Comparison of ENCODE assay signal across 10 mouse cellular contexts in the genomic region with DNA sequence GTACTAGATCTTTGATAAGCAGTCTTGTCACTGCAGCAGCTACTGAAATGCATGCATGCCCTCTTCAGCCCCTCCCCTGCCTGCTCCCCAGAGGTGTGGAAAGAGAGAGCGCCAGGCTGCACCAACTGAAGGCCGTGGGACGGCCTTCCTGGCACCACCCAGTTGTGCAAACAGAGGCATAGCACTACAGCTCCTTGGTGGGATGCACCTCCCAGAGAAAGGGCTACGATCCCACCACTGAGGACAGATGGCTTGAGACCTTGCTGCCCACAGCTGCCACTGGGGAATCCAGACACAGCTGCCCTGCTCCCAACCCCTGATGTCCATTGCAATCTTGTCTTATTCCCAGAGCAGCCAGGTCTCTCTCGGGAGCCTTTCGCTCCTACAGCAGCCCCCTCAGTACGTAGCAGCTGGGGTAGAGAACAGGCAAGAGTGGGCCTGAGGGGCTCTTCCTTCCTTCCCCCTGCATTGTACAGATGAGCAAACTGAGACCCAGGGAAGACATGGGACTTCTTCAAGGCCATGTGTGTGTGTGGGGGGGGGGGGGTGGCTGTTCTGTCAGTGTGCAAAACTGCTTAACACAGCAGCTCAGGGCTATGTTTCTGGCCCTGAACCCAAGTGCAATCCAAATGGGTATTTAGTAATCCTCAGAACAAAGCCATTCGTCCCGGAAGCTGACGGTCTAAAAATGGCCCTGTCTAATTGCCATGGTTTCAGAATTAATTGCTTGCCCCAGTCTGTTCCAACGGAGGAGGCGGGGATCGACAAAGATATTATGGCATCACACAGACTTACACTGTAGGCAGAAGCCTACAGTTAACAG. TPM values are rescaled to one million over a fixed set of nuclear protein-coding genes. Genes with fewer than 3 reads are reported as not detected.
DNase-seq lines count a peak whose midpoint lies in the region; ATAC-seq and TF ChIP-seq lines count a peak whose summit lies in the region.
"Had no signal": no experiment of that assay in that cellular context is flagged by ENCODE, and none has a peak within 500 bp of the region (broad histone marks: within the 10 kb centered on the region; RNA-seq: fewer than 3 reads in every experiment).

No protein-coding gene starts in this region.

- no peak for DNase-seq in kidney, adult 9 months
- peak; percentile 57 for DNase-seq in adrenal gland, postnatal 36 days
- no peak for DNase-seq in heart, adult 2 months
- DNase-seq in spleen, postnatal 4 days (ENCODE audit: low spot score in 2 of 2): no peak
- no peak for DNase-seq in ovary, postnatal 10 days (ENCODE audit: low spot score)

- no peak overlapping the region for H3K4me3 ChIP-seq in kidney, embryonic 16.5 days (ENCODE audit: low read length)
- H3K4me3 ChIP-seq in hindbrain, embryonic 16.5 days (ENCODE audit: low read length): no peak overlapping the region
- no peak overlapping the region for H3K4me3 ChIP-seq in midbrain, embryonic 13.5 days (replicated peaks)
- no peak overlapping the region for H3K4me3 ChIP-seq in heart, adult 2 months
- H3K4me3 ChIP-seq: myocyte had no signal

- H3K9ac ChIP-seq in kidney, embryonic 16.5 days (replicated peaks; ENCODE audit: low read length): no peak overlapping the region
- peak overlapping the region; percentile 27; the same call in 1 of the 2 replicates for H3K9ac ChIP-seq in hindbrain, embryonic 16.5 days (ENCODE audit: low read depth, low read length)
- H3K9ac ChIP-seq in midbrain, embryonic 13.5 days (replicated peaks): no peak overlapping the region
- no peak overlapping the region for H3K9ac ChIP-seq in heart, adult 2 months (ENCODE audit: low read depth, low read length)

- H3K4me1 ChIP-seq in kidney, embryonic 16.5 days (ENCODE audit: insufficient read depth, low read length): peaks cover 10% of the 10 kb centered on the region; the same call in 1 of the 2 replicates
- H3K4me1 ChIP-seq in hindbrain, embryonic 16.5 days (ENCODE audit: control insufficient read depth, insufficient read depth, low read depth, low read length): peaks cover 13% of the 10 kb centered on the region
- H3K4me1 ChIP-seq in midbrain, embryonic 13.5 days (replicated peaks): peaks cover 39% of the 10 kb centered on the region
- no peaks in the 10 kb centered on the region for H3K4me1 ChIP-seq in heart, adult 2 months (ENCODE audit: control insufficient read depth, insufficient read depth, low read length)

- peak; percentile 64; the same call in 1 of the 2 replicates for ATAC-seq in kidney, embryonic 16.5 days (ENCODE audit: low FRiP score, low TSS enrichment)
- ATAC-seq in hindbrain, embryonic 16.5 days: peak; percentile 59
- peak; percentile 74 for ATAC-seq in midbrain, embryonic 13.5 days

- no peak overlapping the region for H3K4me2 ChIP-seq in kidney, embryonic 16.5 days (replicated peaks; ENCODE audit: low read depth, low read length)
- no peak overlapping the region for H3K4me2 ChIP-seq in hindbrain, embryonic 16.5 days (ENCODE audit: low read length)
- no peak overlapping the region for H3K4me2 ChIP-seq in midbrain, embryonic 13.5 days (replicated peaks)

- intact Hi-C loops in heart, adult 2 months (cut with DNase I): no loop called here

- TF ChIP-seq EP300 in heart, adult 2 months (IDR thresholded peaks at IDR 0.05; ENCODE audit: insufficient read depth, low read depth, low read length): no peak

- TF ChIP-seq POLR2A in heart, adult 2 months (IDR thresholded peaks at IDR 0.05; ENCODE audit: insufficient read depth, low read depth, low read length): no peak

- H3K27me3 ChIP-seq in kidney, embryonic 16.5 days (ENCODE audit: insufficient read depth, low read length): no peaks in the 10 kb centered on the region
- H3K27me3 ChIP-seq in hindbrain, embryonic 16.5 days (replicated peaks; ENCODE audit: control insufficient read depth, insufficient read depth, low read length): no peaks in the 10 kb centered on the region
- H3K27me3 ChIP-seq in midbrain, embryonic 13.5 days: no peaks in the 10 kb centered on the region
- H3K27me3 ChIP-seq in heart, adult 2 months (ENCODE audit: control insufficient read depth, insufficient read depth, low read length): no peaks in the 10 kb centered on the region
- H3K27me3 ChIP-seq: CH12.LX had no signal

- WGBS in kidney, embryonic 16.5 days: 49% methylated on average over 13 of the region's 13 CpGs
- 26% methylated on average over 13 of the region's 13 CpGs for WGBS in hindbrain, embryonic 16.5 days
- WGBS in midbrain, embryonic 13.5 days: 37% methylated on average over 13 of the region's 13 CpGs
- 72% methylated on average over 13 of the region's 13 CpGs for WGBS in heart, adult 2 months

- no peaks in the 10 kb centered on the region for H3K79me2 ChIP-seq in heart, adult 2 months (replicated peaks; ENCODE audit: control insufficient read depth, insufficient read depth, low read length)

- no peak for TF ChIP-seq CTCF in heart, adult 2 months (IDR thresholded peaks at IDR 0.05)

- no peaks in the 10 kb centered on the region for H3K36me3 ChIP-seq in kidney, embryonic 16.5 days (ENCODE audit: insufficient read depth, low read length)
- H3K36me3 ChIP-seq in hindbrain, embryonic 16.5 days (ENCODE audit: control insufficient read depth, insufficient read depth, low read length): no peaks in the 10 kb centered on the region
- no peaks in the 10 kb centered on the region for H3K36me3 ChIP-seq in midbrain, embryonic 13.5 days
- no peaks in the 10 kb centered on the region for H3K36me3 ChIP-seq in heart, adult 2 months (ENCODE audit: control insufficient read depth, insufficient read depth, low read length)

- H3K27ac ChIP-seq in kidney, embryonic 16.5 days (ENCODE audit: low read length): no peak overlapping the region
- H3K27ac ChIP-seq in hindbrain, embryonic 16.5 days (ENCODE audit: low read depth, low read length): peak overlapping the region; percentile 44; the same call in 1 of the 2 replicates
- H3K27ac ChIP-seq in midbrain, embryonic 13.5 days: peak overlapping the region; percentile 76
- H3K27ac ChIP-seq in heart, adult 2 months: no peak overlapping the region

- no peaks in the 10 kb centered on the region for H3K9me3 ChIP-seq in kidney, embryonic 16.5 days (ENCODE audit: low read length)
- no peaks in the 10 kb centered on the region for H3K9me3 ChIP-seq in hindbrain, embryonic 16.5 days (ENCODE audit: control insufficient read depth, low read length)
- no peaks in the 10 kb centered on the region for H3K9me3 ChIP-seq in midbrain, embryonic 13.5 days

RNA-seq across cellular contexts. Expression of a gene that starts 46.9 kb away (rescaled TPM):
- 0.20 and 0.36 TPM in 2 replicates for polyA plus RNA-seq in kidney, embryonic 16.5 days (2015; fragmentation: Nextera tagmentation; extraction: Ambion mirVana)
- total RNA-seq in adrenal gland, postnatal 36 days (2021): under 1 TPM in 1 of 2 experiments, not detected in 1; 0.43 TPM
- polyA plus RNA-seq in hindbrain, embryonic 16.5 days (2015; fragmentation: Nextera tagmentation; extraction: Ambion mirVana): not detected in 2 replicates
- not detected in 2 replicates for polyA plus RNA-seq in midbrain, embryonic 13.5 days (2015; fragmentation: Nextera tagmentation; extraction: Ambion mirVana)
- total RNA-seq in heart, adult 2 months (2021): not detected
- not detected in 2 replicates for polyA plus RNA-seq in heart, adult 2 months (2012; rRNA removed)
- polyA plus RNA-seq: myocyte had no signal

Comparison
In these comparisons a context has a peak if more than half of its experiments do, and no peak if none do; other contexts are left out.
1. H3K27ac ChIP-seq: peak in hindbrain, embryonic 16.5 days (single experiment) and midbrain, embryonic 13.5 days (single experiment); none in kidney, embryonic 16.5 days (single experiment) and heart, adult 2 months (single experiment).
2. DNase-seq: peak in adrenal gland, postnatal 36 days (2 of 2); none in kidney, adult 9 months (single experiment), heart, adult 2 months (0 of 2), spleen, postnatal 4 days (0 of 2) and ovary, postnatal 10 days (single experiment).
3. Peak in every context shown above with its lines, with median percentiles within 50 percentile points of each other: ATAC-seq.